In genomic region chr11:120571754-120572416, GRCm38 (mm10) we compare ENCODE assay signal across 8 mouse cellular contexts. TPM values are rescaled to one million over a fixed set of nuclear protein-coding genes. Genes with fewer than 3 reads are reported as not detected.
A peak's percentile ranks its signal among the peaks of the same experiment; 100 is the strongest.
DNase-seq lines count a peak whose midpoint lies in the region; ATAC-seq lines count a peak whose summit lies in the region.

No protein-coding gene starts in this region.

- peak overlapping the region; percentile 66 for H3K4me2 ChIP-seq in kidney, embryonic 16.5 days (replicated peaks; ENCODE audit: low read depth, low read length)
- peak overlapping the region; percentile 83 for H3K4me2 ChIP-seq in midbrain, embryonic 12.5 days (replicated peaks)

- H3K27me3 ChIP-seq in kidney, embryonic 16.5 days (ENCODE audit: insufficient read depth, low read length): no peaks in the 10 kb centered on the region
- H3K27me3 ChIP-seq in hindbrain, embryonic 10.5 days (ENCODE audit: insufficient read depth, poor library complexity, severe bottlenecking): no peaks in the 10 kb centered on the region
- no peaks in the 10 kb centered on the region for H3K27me3 ChIP-seq in midbrain, embryonic 12.5 days

- ATAC-seq in kidney, embryonic 16.5 days (ENCODE audit: low FRiP score, low TSS enrichment): no peak
- no peak for ATAC-seq in midbrain, embryonic 12.5 days (ENCODE audit: low FRiP score, low read depth)

- no peak for DNase-seq in kidney, postnatal 36 days
- peak; percentile 24 for DNase-seq in brain, adult 2 months (ENCODE audit: low read depth, low spot score)
- no peak for DNase-seq in hindbrain, embryonic 10.5 days (ENCODE audit: low spot score)
- no peak for DNase-seq in urinary bladder, postnatal 4 days (ENCODE audit: low spot score in 2 of 2)
- DNase-seq in thymus, postnatal 0 days (ENCODE audit: low spot score): no peak
- no peak for DNase-seq in thymus, postnatal 10 days (ENCODE audit: low spot score in 2 of 2)

- peak overlapping the region; percentile 95 for H3K9ac ChIP-seq in kidney, embryonic 16.5 days (replicated peaks; ENCODE audit: low read length)
- peak overlapping the region; percentile 90 for H3K9ac ChIP-seq in midbrain, embryonic 12.5 days (replicated peaks)

- no peaks in the 10 kb centered on the region for H3K9me3 ChIP-seq in kidney, embryonic 16.5 days (ENCODE audit: low read length)
- H3K9me3 ChIP-seq in hindbrain, embryonic 10.5 days: no peaks in the 10 kb centered on the region
- no peaks in the 10 kb centered on the region for H3K9me3 ChIP-seq in midbrain, embryonic 12.5 days

- H3K36me3 ChIP-seq in kidney, embryonic 16.5 days (ENCODE audit: insufficient read depth, low read length): peaks cover 36% of the 10 kb centered on the region
- H3K36me3 ChIP-seq in hindbrain, embryonic 10.5 days: peaks cover 48% of the 10 kb centered on the region
- peaks cover 45% of the 10 kb centered on the region for H3K36me3 ChIP-seq in midbrain, embryonic 12.5 days

- peak overlapping the region; percentile 86 for H3K4me3 ChIP-seq in kidney, embryonic 16.5 days (ENCODE audit: low read length)
- peak overlapping the region; percentile 100 for H3K4me3 ChIP-seq in hindbrain, embryonic 10.5 days
- peak overlapping the region; percentile 91 for H3K4me3 ChIP-seq in midbrain, embryonic 12.5 days

- peaks cover 26% of the 10 kb centered on the region for H3K4me1 ChIP-seq in kidney, embryonic 16.5 days (ENCODE audit: insufficient read depth, low read length)
- peaks cover 29% of the 10 kb centered on the region for H3K4me1 ChIP-seq in hindbrain, embryonic 10.5 days (replicated peaks)
- peaks cover 24% of the 10 kb centered on the region for H3K4me1 ChIP-seq in midbrain, embryonic 12.5 days

- peak overlapping the region; percentile 96 for H3K27ac ChIP-seq in kidney, embryonic 16.5 days (ENCODE audit: low read length)
- peak overlapping the region; percentile 97 for H3K27ac ChIP-seq in hindbrain, embryonic 10.5 days
- H3K27ac ChIP-seq in midbrain, embryonic 12.5 days (replicated peaks): peak overlapping the region; percentile 93; the same call in 1 of the 2 replicates

- WGBS in kidney, embryonic 16.5 days: 5% methylated on average over 11 of the region's 11 CpGs
- WGBS in hindbrain, embryonic 10.5 days: 18% methylated on average over 11 of the region's 11 CpGs
- 19% methylated on average over 11 of the region's 11 CpGs for WGBS in midbrain, embryonic 12.5 days

RNA-seq across cellular contexts. Expression of gene P4hb, which starts 1.2 kb away (rescaled TPM):
- 843 and 914 TPM in 2 replicates for polyA plus RNA-seq in kidney, embryonic 16.5 days (2015; fragmentation: Nextera tagmentation; extraction: Ambion mirVana)
- polyA plus RNA-seq in hindbrain, embryonic 10.5 days (2016; fragmentation: Nextera tagmentation; extraction: Ambion mirVana): 519 and 570 TPM in 2 replicates
- 384 and 418 TPM in 2 replicates for polyA plus RNA-seq in midbrain, embryonic 12.5 days (2016; fragmentation: Nextera tagmentation; extraction: Ambion mirVana)
- polyA plus RNA-seq in thymus, postnatal 0 days (2015; fragmentation: Nextera tagmentation; extraction: Ambion mirVana): 254 and 290 TPM in 2 replicates

RNA-seq across cellular contexts. Expression of gene Arhgdia, which starts 9.5 kb away (rescaled TPM):
- 696 and 712 TPM in 2 replicates for polyA plus RNA-seq in kidney, embryonic 16.5 days (2015; fragmentation: Nextera tagmentation; extraction: Ambion mirVana)
- polyA plus RNA-seq in hindbrain, embryonic 10.5 days (2016; fragmentation: Nextera tagmentation; extraction: Ambion mirVana): 799 and 820 TPM in 2 replicates
- 504 and 557 TPM in 2 replicates for polyA plus RNA-seq in midbrain, embryonic 12.5 days (2016; fragmentation: Nextera tagmentation; extraction: Ambion mirVana)
- polyA plus RNA-seq in thymus, postnatal 0 days (2015; fragmentation: Nextera tagmentation; extraction: Ambion mirVana): 553 and 615 TPM in 2 replicates

RNA-seq across cellular contexts. Expression of gene Ppp1r27, which starts 21.0 kb away (rescaled TPM):
- 0.55 and 0.57 TPM in 2 replicates for polyA plus RNA-seq in kidney, embryonic 16.5 days (2015; fragmentation: Nextera tagmentation; extraction: Ambion mirVana)
- polyA plus RNA-seq in hindbrain, embryonic 10.5 days (2016; fragmentation: Nextera tagmentation; extraction: Ambion mirVana): 0.27 TPM in 1 of 2 replicates, not detected in the other
- polyA plus RNA-seq in midbrain, embryonic 12.5 days (2016; fragmentation: Nextera tagmentation; extraction: Ambion mirVana): not detected in 2 replicates
- 13.7 and 17.1 TPM in 2 replicates for polyA plus RNA-seq in thymus, postnatal 0 days (2015; fragmentation: Nextera tagmentation; extraction: Ambion mirVana)

RNA-seq across cellular contexts. Expression of gene Mcrip1, which starts 22.4 kb away (rescaled TPM):
- polyA plus RNA-seq in kidney, embryonic 16.5 days (2015; fragmentation: Nextera tagmentation; extraction: Ambion mirVana): 218 and 232 TPM in 2 replicates
- polyA plus RNA-seq in hindbrain, embryonic 10.5 days (2016; fragmentation: Nextera tagmentation; extraction: Ambion mirVana): 219 and 261 TPM in 2 replicates
- polyA plus RNA-seq in midbrain, embryonic 12.5 days (2016; fragmentation: Nextera tagmentation; extraction: Ambion mirVana): 212 and 232 TPM in 2 replicates
- polyA plus RNA-seq in thymus, postnatal 0 days (2015; fragmentation: Nextera tagmentation; extraction: Ambion mirVana): 179 and 196 TPM in 2 replicates

RNA-seq across cellular contexts. Expression of gene Alyref, which starts 26.3 kb away (rescaled TPM):
- polyA plus RNA-seq in kidney, embryonic 16.5 days (2015; fragmentation: Nextera tagmentation; extraction: Ambion mirVana): 92.2 and 372 TPM in 2 replicates
- 607 and 643 TPM in 2 replicates for polyA plus RNA-seq in hindbrain, embryonic 10.5 days (2016; fragmentation: Nextera tagmentation; extraction: Ambion mirVana)
- 652 and 655 TPM in 2 replicates for polyA plus RNA-seq in midbrain, embryonic 12.5 days (2016; fragmentation: Nextera tagmentation; extraction: Ambion mirVana)
- 571 and 587 TPM in 2 replicates for polyA plus RNA-seq in thymus, postnatal 0 days (2015; fragmentation: Nextera tagmentation; extraction: Ambion mirVana)
